Mouse (Mus musculus) T-cell, adult 2 months (primary cell): ENCODE measurements around the gene Gm10058.
"Not testable (repeated sequence)": the region's sequence is repeated elsewhere in the genome, so short reads cannot be mapped to it uniquely, and the experiment has no call there.

Source experiments
- DNase-seq: peaks from one replicate; pipeline ENCODE4 v3.0.0; 2022; ENCODE audit warnings: low spot score

Gm10058 gene

GRCm38 (mm10) chrX:27946785-27947184 lies at the start of gene Gm10058:
Gene Gm10058 (minus strand): TSS chrX:27946885.
- not testable (repeated sequence) for DNase-seq
